Mouse (Mus musculus) lung, adult 2 months (tissue): ENCODE results near the gene Wfdc1.

Experiments used
- CTCF ChIP-seq: fragments of 200-500 bp; IDR thresholded peaks from 2 replicates; pipeline ENCODE4 v1.5.1; 2011; ENCODE audit warnings: mild to moderate bottlenecking, low read length, control low read depth; ENCODE audit not compliant: insufficient read depth
- POLR2A ChIP-seq: fragments of 200-500 bp; IDR thresholded peaks from 2 replicates; pipeline ENCODE4 v1.6.1; 2011; ENCODE audit warnings: low read depth, mild to moderate bottlenecking, control low read depth, low read length, borderline replicate concordance; ENCODE audit errors: extremely low read depth

- no peak for TF ChIP-seq POLR2A
- TF ChIP-seq CTCF = no peak
Measured at GRCm38 (mm10) chr8:119627613-119628359, 38.4 kb upstream of the Wfdc1 start.
